Mouse (Mus musculus): ENCODE results near the gene H60b.
"Not testable (repeated sequence)": the region's sequence is repeated elsewhere in the genome, so short reads cannot be mapped to it uniquely, and the experiment has no call there.

The H60b gene

GRCm38 (mm10) chr10:22273684-22274305 lies 115.4 kb downstream of the H60b start:
- DNase-seq (ENCODE audit: low spot score in 2 of 2) = no peak

GRCm38 (mm10) chr10:22274445-22275057 lies 116.2 kb downstream of the H60b start:
- DNase-seq (ENCODE audit: low spot score in 2 of 2) = no peak

GRCm38 (mm10) chr10:22278468-22278867 lies 120.1 kb downstream of the H60b start:
- DNase-seq (ENCODE audit: low spot score in 2 of 2) = not testable (repeated sequence)

- DNase-seq (ENCODE audit: low spot score in 2 of 2) = no peak
Measured at GRCm38 (mm10) chr10:22282816-22283215, 124.4 kb downstream of the H60b start.

GRCm38 (mm10) chr10:22295676-22296075 lies 137.3 kb downstream of the H60b start:
- no peak for DNase-seq (ENCODE audit: low spot score in 2 of 2)

GRCm38 (mm10) chr10:22297033-22297762 lies 138.8 kb downstream of the H60b start:
- DNase-seq (ENCODE audit: low spot score in 2 of 2) = no peak

- DNase-seq (ENCODE audit: low spot score in 2 of 2) = no peak
Measured at GRCm38 (mm10) chr10:22297766-22298461, 139.5 kb downstream of the H60b start.

GRCm38 (mm10) chr10:22299324-22299723 lies 140.9 kb downstream of the H60b start:
- DNase-seq (ENCODE audit: low spot score in 2 of 2) = no peak

- no peak for DNase-seq (ENCODE audit: low spot score in 2 of 2)
Measured at GRCm38 (mm10) chr10:22301641-22302040, 143.3 kb downstream of the H60b start.

- DNase-seq (ENCODE audit: low spot score in 2 of 2) = no peak
Measured at GRCm38 (mm10) chr10:22302344-22303057, 144.1 kb downstream of the H60b start.

GRCm38 (mm10) chr10:22303736-22304135 lies 145.3 kb downstream of the H60b start:
- DNase-seq (ENCODE audit: low spot score in 2 of 2) = no peak

GRCm38 (mm10) chr10:22305801-22306200 lies 147.4 kb downstream of the H60b start:
- no peak for DNase-seq (ENCODE audit: low spot score in 2 of 2)

- peak; percentile 13 to 60 for DNase-seq (ENCODE audit: low spot score in 2 of 2)
Measured at GRCm38 (mm10) chr10:22306452-22306851, 148.1 kb downstream of the H60b start.

- no peak for DNase-seq (ENCODE audit: low spot score in 2 of 2)
Measured at GRCm38 (mm10) chr10:22308221-22308620, 149.8 kb downstream of the H60b start.

GRCm38 (mm10) chr10:22322858-22323257 lies 164.5 kb downstream of the H60b start:
- DNase-seq (ENCODE audit: low spot score in 2 of 2) = no peak

Measured in spleen, postnatal 4 days (tissue).